In the genomic region with DNA sequence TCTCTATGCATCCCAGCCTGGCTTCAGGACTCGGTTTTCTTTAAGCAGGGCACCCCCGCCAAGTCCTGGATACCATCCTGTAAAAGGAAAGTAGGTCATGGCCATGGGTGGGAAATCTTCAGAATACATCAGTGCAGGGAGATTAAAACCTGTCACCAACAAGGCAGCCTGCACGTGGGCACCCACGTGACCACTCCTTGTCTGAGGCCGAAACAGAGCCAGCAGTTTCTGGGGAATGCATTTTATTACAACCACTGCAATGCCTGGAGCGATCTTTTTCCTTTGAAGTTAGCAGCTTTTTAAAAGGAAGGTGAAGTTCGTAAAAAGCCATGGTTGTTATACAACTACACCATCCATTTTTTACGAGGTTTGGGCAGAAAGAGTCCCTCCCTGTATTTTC, we compare ENCODE assay signal across 11 mouse cellular contexts.
DNase-seq lines count a peak whose midpoint lies in the region; ATAC-seq lines count a peak whose summit lies in the region.
"Had no signal": no experiment of that assay in that cellular context is flagged by ENCODE, and none has a peak within 500 bp of the region (broad histone marks: within the 10 kb centered on the region; RNA-seq: fewer than 3 reads in every experiment).

No protein-coding gene starts in this region.

- H3K27me3 ChIP-seq in hindbrain, embryonic 16.5 days (replicated peaks; ENCODE audit: control insufficient read depth, insufficient read depth, low read length) = no peaks in the 10 kb centered on the region

- no peaks in the 10 kb centered on the region for H3K9me3 ChIP-seq in hindbrain, embryonic 16.5 days (ENCODE audit: control insufficient read depth, low read length)

- H3K4me1 ChIP-seq in hindbrain, embryonic 16.5 days (ENCODE audit: control insufficient read depth, insufficient read depth, low read depth, low read length) = no peaks in the 10 kb centered on the region

- H3K9ac ChIP-seq in hindbrain, embryonic 16.5 days (ENCODE audit: low read depth, low read length) = no peak overlapping the region

- intact Hi-C loops in left cerebral cortex, postnatal 10 days (cut with DNase I) = no loop called here
- intact Hi-C loops in gastrocnemius, postnatal 36 days (cut with DNase I) = no loop called here

- WGBS in hindbrain, embryonic 16.5 days = 74% methylated on average over 8 of the region's 8 CpGs

- H3K27ac ChIP-seq in hindbrain, embryonic 16.5 days (ENCODE audit: low read depth, low read length) = no peak overlapping the region

- ATAC-seq in cerebellum, adult (ENCODE audit: insufficient number of reproducible peaks, low FRiP score, low TSS enrichment) = no peak
- no peak for ATAC-seq in hindbrain, embryonic 16.5 days

- no peak overlapping the region for H3K4me3 ChIP-seq in hindbrain, embryonic 16.5 days (ENCODE audit: low read length)

- H3K36me3 ChIP-seq in hindbrain, embryonic 16.5 days (ENCODE audit: control insufficient read depth, insufficient read depth, low read length) = no peaks in the 10 kb centered on the region

- peak; percentile 38 for DNase-seq in cerebellum, adult 11 months
- peak; percentile 26 for DNase-seq in urinary bladder, adult 2 months (ENCODE audit: low spot score)
- DNase-seq in urinary bladder, postnatal 4 days (ENCODE audit: low spot score in 2 of 2) = no peak
- peak; percentile 38 to 55 for DNase-seq in left cerebral cortex, postnatal 10 days (ENCODE audit: extremely low spot score in 1 of 2, low spot score in 2 of 2)
- DNase-seq in gastrocnemius, postnatal 36 days = no peak
- no peak for DNase-seq in layer of hippocampus, postnatal 14 days (ENCODE audit: low spot score in 2 of 2)
- DNase-seq: layer of hippocampus, adult 9-11 months; lung, adult 18-20 months; thymus, postnatal 36 days had no signal

- H3K4me2 ChIP-seq in hindbrain, embryonic 16.5 days (ENCODE audit: low read length) = no peak overlapping the region

Comparison
In these comparisons a context has a peak if more than half of its experiments do, and no peak if none do; other contexts are left out.
1. DNase-seq: peak in cerebellum, adult 11 months (single experiment), urinary bladder, adult 2 months (single experiment) and left cerebral cortex, postnatal 10 days (2 of 2); none in urinary bladder, postnatal 4 days (0 of 2), gastrocnemius, postnatal 36 days (0 of 2) and layer of hippocampus, postnatal 14 days (0 of 2).